Comparison of ENCODE assay signal across 27 mouse cellular contexts in genomic region chr15:87590975-87591374, GRCm38 (mm10). TPM values are rescaled to one million over a fixed set of nuclear protein-coding genes. Genes with fewer than 3 reads are reported as not detected.
DNase-seq lines count a peak whose midpoint lies in the region; ATAC-seq lines count a peak whose summit lies in the region.
"Had no signal": no experiment of that assay in that cellular context is flagged by ENCODE, and none has a peak within 500 bp of the region (broad histone marks: within the 10 kb centered on the region; RNA-seq: fewer than 3 reads in every experiment).

No protein-coding gene starts in this region.

- no peaks in the 10 kb centered on the region for H3K36me3 ChIP-seq in forebrain, embryonic 12.5 days (replicated peaks)
- H3K36me3 ChIP-seq in forebrain, embryonic 10.5 days (replicated peaks), result 0 out of 2 replicates have a peak, but pooled peaks cover 2% of the 10 kb centered on the region
- no peaks in the 10 kb centered on the region for H3K36me3 ChIP-seq in hindbrain, embryonic 12.5 days
- H3K36me3 ChIP-seq in hindbrain, embryonic 13.5 days, result no peaks in the 10 kb centered on the region
- no peaks in the 10 kb centered on the region for H3K36me3 ChIP-seq in midbrain, embryonic 15.5 days (replicated peaks)
- no peaks in the 10 kb centered on the region for H3K36me3 ChIP-seq in midbrain, embryonic 10.5 days
- H3K36me3 ChIP-seq: embryonic facial prominence, embryonic 12.5 days; embryonic facial prominence, embryonic 15.5 days; heart, embryonic 10.5 days; heart, embryonic 13.5 days; intestine, embryonic 15.5 days had no signal

- no peaks in the 10 kb centered on the region for H3K9me3 ChIP-seq in forebrain, embryonic 12.5 days
- H3K9me3 ChIP-seq in forebrain, embryonic 10.5 days, result no peaks in the 10 kb centered on the region
- no peaks in the 10 kb centered on the region for H3K9me3 ChIP-seq in hindbrain, embryonic 12.5 days (replicated peaks)
- no peaks in the 10 kb centered on the region for H3K9me3 ChIP-seq in hindbrain, embryonic 13.5 days
- H3K9me3 ChIP-seq in midbrain, embryonic 15.5 days, result no peaks in the 10 kb centered on the region
- no peaks in the 10 kb centered on the region for H3K9me3 ChIP-seq in midbrain, embryonic 10.5 days (replicated peaks)
- H3K9me3 ChIP-seq: embryonic facial prominence, embryonic 12.5 days; embryonic facial prominence, embryonic 15.5 days; heart, embryonic 10.5 days; heart, embryonic 13.5 days; intestine, embryonic 15.5 days had no signal

- no peaks in the 10 kb centered on the region for H3K27me3 ChIP-seq in forebrain, embryonic 12.5 days
- no peaks in the 10 kb centered on the region for H3K27me3 ChIP-seq in forebrain, embryonic 10.5 days (ENCODE audit: poor library complexity, severe bottlenecking)
- H3K27me3 ChIP-seq in hindbrain, embryonic 12.5 days, result no peaks in the 10 kb centered on the region
- H3K27me3 ChIP-seq in hindbrain, embryonic 13.5 days, result no peaks in the 10 kb centered on the region
- no peaks in the 10 kb centered on the region for H3K27me3 ChIP-seq in midbrain, embryonic 15.5 days (replicated peaks)
- no peaks in the 10 kb centered on the region for H3K27me3 ChIP-seq in midbrain, embryonic 10.5 days (ENCODE audit: low read depth, poor library complexity, severe bottlenecking)
- H3K27me3 ChIP-seq: embryonic facial prominence, embryonic 12.5 days; embryonic facial prominence, embryonic 15.5 days; heart, embryonic 13.5 days; intestine, embryonic 15.5 days had no signal

- no peak overlapping the region for H3K9ac ChIP-seq in forebrain, embryonic 12.5 days
- no peak overlapping the region for H3K9ac ChIP-seq in hindbrain, embryonic 12.5 days
- no peak overlapping the region for H3K9ac ChIP-seq in hindbrain, embryonic 13.5 days
- H3K9ac ChIP-seq in midbrain, embryonic 15.5 days, result no peak overlapping the region
- H3K9ac ChIP-seq: embryonic facial prominence, embryonic 12.5 days; embryonic facial prominence, embryonic 15.5 days; heart, embryonic 13.5 days; intestine, embryonic 15.5 days had no signal

- no peak for DNase-seq in forebrain, embryonic 10.5 days (ENCODE audit: extremely low spot score, low spot score)
- DNase-seq in midbrain, embryonic 10.5 days (ENCODE audit: low spot score), result no peak
- DNase-seq: adrenal gland, postnatal 10 days; adrenal gland, postnatal 36 days; cerebellum, adult 11 months; cerebellum, adult 2 months; cerebellum, adult 9-11 months; cerebellum, postnatal 25 days; gastrocnemius, postnatal 10 days; gastrocnemius, postnatal 36 days; heart, adult 2 months; heart, postnatal 14 days; heart, postnatal 4 days had no signal

- 0 out of 2 replicates have a peak, but pooled peaks have one; percentile 33 for ATAC-seq in forebrain, embryonic 12.5 days (ENCODE audit: low FRiP score)
- ATAC-seq in hindbrain, embryonic 12.5 days (ENCODE audit: low FRiP score), result 0 out of 2 replicates have a peak, but pooled peaks have one; percentile 26
- ATAC-seq in hindbrain, embryonic 13.5 days (ENCODE audit: low FRiP score), result no peak
- ATAC-seq in midbrain, embryonic 15.5 days (replicated peaks), result 0 out of 2 replicates have a peak, but pooled peaks have one; percentile 45
- ATAC-seq in megakaryocyte-erythroid progenitor cell, adult 5-6 weeks (replicated peaks; ENCODE audit: low FRiP score, low TSS enrichment, poor library complexity, severe bottlenecking), result no peak
- ATAC-seq: activated CD4-positive, CD25-positive, alpha-beta regulatory T cell, adult 4 months; hindbrain, embryonic 16.5 days; intestine, embryonic 15.5 days had no signal

- H3K4me3 ChIP-seq in forebrain, embryonic 12.5 days (replicated peaks), result no peak overlapping the region
- no peak overlapping the region for H3K4me3 ChIP-seq in forebrain, embryonic 10.5 days
- no peak overlapping the region for H3K4me3 ChIP-seq in hindbrain, embryonic 12.5 days
- no peak overlapping the region for H3K4me3 ChIP-seq in hindbrain, embryonic 13.5 days
- H3K4me3 ChIP-seq in midbrain, embryonic 15.5 days, result no peak overlapping the region
- no peak overlapping the region for H3K4me3 ChIP-seq in midbrain, embryonic 10.5 days
- H3K4me3 ChIP-seq: embryonic facial prominence, embryonic 12.5 days; embryonic facial prominence, embryonic 15.5 days; heart, adult 2 months; heart, embryonic 10.5 days; heart, embryonic 13.5 days; intestine, embryonic 15.5 days had no signal

- no peak overlapping the region for H3K27ac ChIP-seq in forebrain, embryonic 12.5 days
- H3K27ac ChIP-seq in forebrain, embryonic 10.5 days, result no peak overlapping the region
- H3K27ac ChIP-seq in hindbrain, embryonic 12.5 days, result no peak overlapping the region
- no peak overlapping the region for H3K27ac ChIP-seq in hindbrain, embryonic 13.5 days
- no peak overlapping the region for H3K27ac ChIP-seq in midbrain, embryonic 15.5 days
- H3K27ac ChIP-seq in midbrain, embryonic 10.5 days (replicated peaks), result no peak overlapping the region
- H3K27ac ChIP-seq: embryonic facial prominence, embryonic 12.5 days; embryonic facial prominence, embryonic 15.5 days; heart, adult 2 months; heart, embryonic 10.5 days; heart, embryonic 13.5 days; intestine, embryonic 15.5 days had no signal

- no peaks in the 10 kb centered on the region; the same call in 1 of the 2 replicates for H3K4me1 ChIP-seq in forebrain, embryonic 12.5 days
- H3K4me1 ChIP-seq in forebrain, embryonic 10.5 days, result no peaks in the 10 kb centered on the region
- peaks cover 9% of the 10 kb centered on the region; the same call in 1 of the 2 replicates for H3K4me1 ChIP-seq in hindbrain, embryonic 12.5 days
- H3K4me1 ChIP-seq in hindbrain, embryonic 13.5 days (replicated peaks), result peaks cover 17% of the 10 kb centered on the region
- peaks cover 5% of the 10 kb centered on the region; the same call in 1 of the 2 replicates for H3K4me1 ChIP-seq in midbrain, embryonic 15.5 days
- H3K4me1 ChIP-seq in midbrain, embryonic 10.5 days, result 0 out of 2 replicates have a peak, but pooled peaks cover 2% of the 10 kb centered on the region
- H3K4me1 ChIP-seq: embryonic facial prominence, embryonic 12.5 days; embryonic facial prominence, embryonic 15.5 days; heart, embryonic 10.5 days; heart, embryonic 13.5 days; intestine, embryonic 15.5 days had no signal

- H3K4me2 ChIP-seq in forebrain, embryonic 12.5 days, result no peak overlapping the region
- no peak overlapping the region for H3K4me2 ChIP-seq in hindbrain, embryonic 12.5 days (replicated peaks)
- no peak overlapping the region for H3K4me2 ChIP-seq in hindbrain, embryonic 13.5 days
- H3K4me2 ChIP-seq in midbrain, embryonic 15.5 days, result no peak overlapping the region
- H3K4me2 ChIP-seq: embryonic facial prominence, embryonic 12.5 days; embryonic facial prominence, embryonic 15.5 days; heart, embryonic 13.5 days; intestine, embryonic 15.5 days had no signal

- 80% methylated on average over 10 of the region's 10 CpGs for WGBS in forebrain, embryonic 12.5 days
- WGBS in forebrain, embryonic 10.5 days, result 94% methylated on average over 10 of the region's 10 CpGs
- WGBS in hindbrain, embryonic 12.5 days, result 82% methylated on average over 10 of the region's 10 CpGs
- WGBS in hindbrain, embryonic 13.5 days, result 76% methylated on average over 10 of the region's 10 CpGs
- WGBS in midbrain, embryonic 15.5 days, result 66% methylated on average over 10 of the region's 10 CpGs
- 92% methylated on average over 10 of the region's 10 CpGs for WGBS in midbrain, embryonic 10.5 days

RNA-seq across cellular contexts. Expression of gene Fam19a5, which starts 46.9 kb away (rescaled TPM):
- polyA plus RNA-seq in forebrain, embryonic 12.5 days (2016; fragmentation: Nextera tagmentation; extraction: Ambion mirVana), result 8.9 and 9.5 TPM in 2 replicates
- polyA plus RNA-seq in forebrain, embryonic 10.5 days (2016; fragmentation: Nextera tagmentation; extraction: Ambion mirVana), result 5.3 and 6.1 TPM in 2 replicates
- polyA plus RNA-seq in hindbrain, embryonic 12.5 days (2016; fragmentation: Nextera tagmentation; extraction: Ambion mirVana), result 12.6 and 13.6 TPM in 2 replicates
- 20.5 and 21.7 TPM in 2 replicates for polyA plus RNA-seq in hindbrain, embryonic 13.5 days (2015; fragmentation: Nextera tagmentation; extraction: Ambion mirVana)
- polyA plus RNA-seq in midbrain, embryonic 15.5 days (2015; fragmentation: Nextera tagmentation; extraction: Ambion mirVana), result 27.6 and 29.2 TPM in 2 replicates
- 5.9 TPM in 2 replicates for polyA plus RNA-seq in midbrain, embryonic 10.5 days (2016; fragmentation: Nextera tagmentation; extraction: Ambion mirVana)
- total RNA-seq in megakaryocyte-erythroid progenitor cell, adult 5-6 weeks (2014; fragmentation: Nextera tagmentation), result not detected in 2 replicates
- not detected in 2 replicates for total RNA-seq in megakaryocyte-erythroid progenitor cell, adult 5-6 weeks (2017)
- total RNA-seq: common myeloid progenitor, adult 5-6 weeks; granulocyte monocyte progenitor cell, adult 5-6 weeks had no signal
- polyA plus RNA-seq: activated CD4-positive, CD25-positive, alpha-beta regulatory T cell, adult 4 months had no signal

Comparison
In these comparisons a context has a peak if more than half of its experiments do, and no peak if none do; other contexts are left out.
1. ATAC-seq: peak in forebrain, embryonic 12.5 days (single experiment), hindbrain, embryonic 12.5 days (single experiment) and midbrain, embryonic 15.5 days (single experiment); none in hindbrain, embryonic 13.5 days (single experiment) and megakaryocyte-erythroid progenitor cell, adult 5-6 weeks (single experiment).